ENCODE assay signal across 22 mouse cellular contexts in the genomic region with DNA sequence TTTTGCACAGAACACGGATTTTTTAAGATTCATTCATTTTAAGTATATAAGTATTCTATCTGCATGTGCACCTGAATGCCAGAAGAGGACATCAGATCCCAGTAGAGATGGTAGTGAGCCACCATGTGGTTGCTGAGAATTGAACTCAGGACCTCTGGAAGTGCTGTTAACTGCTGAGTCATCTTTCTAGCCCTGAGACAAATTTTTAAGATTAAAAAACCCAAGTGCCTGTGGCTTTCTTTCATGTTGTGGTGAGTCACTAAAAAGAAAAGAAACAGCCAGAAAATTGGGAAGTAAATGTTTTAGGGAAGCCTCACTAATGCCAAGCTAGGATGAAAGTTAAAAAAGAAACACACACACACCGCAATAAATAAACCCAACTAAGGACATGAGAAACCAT. TPM values are rescaled to one million over a fixed set of nuclear protein-coding genes. Genes with fewer than 3 reads are reported as not detected.
DNase-seq lines count a peak whose midpoint lies in the region; ATAC-seq lines count a peak whose summit lies in the region.
"Had no signal": no experiment of that assay in that cellular context is flagged by ENCODE, and none has a peak within 500 bp of the region (broad histone marks: within the 10 kb centered on the region; RNA-seq: fewer than 3 reads in every experiment).

No protein-coding gene starts in this region.

- no peak overlapping the region for H3K4me3 ChIP-seq in macrophage (ENCODE audit: inconsistent target)
- H3K4me3 ChIP-seq: heart, adult 2 months; hindbrain, embryonic 13.5 days; intestine, embryonic 15.5 days had no signal

- WGBS in macrophage (ENCODE audit: missing documents) = 40% methylated on average over 2 of the region's 2 CpGs

- DNase-seq in 416B (ENCODE audit: low read depth) = peak; percentile 33
- DNase-seq in NIH3T3 (ENCODE audit: low read depth) = peak; percentile 45
- DNase-seq in heart, adult 9 months (ENCODE audit: low spot score in 2 of 2) = no peak
- no peak for DNase-seq in left cerebral cortex, adult 18-20 months (ENCODE audit: low spot score in 2 of 2)
- no peak for DNase-seq in testis, postnatal 10 days (ENCODE audit: low spot score)
- DNase-seq: adrenal gland, adult 2 months; adrenal gland, postnatal 25 days; cerebellum, adult 18-20 months; cerebellum, adult 9-10 months; cerebellum, postnatal 14 days; forebrain, postnatal 0 days; gastrocnemius, postnatal 25 days; heart, adult 2 months; kidney, adult 18-20 months had no signal

- no peaks in the 10 kb centered on the region for H3K36me3 ChIP-seq in macrophage (ENCODE audit: inconsistent target)
- H3K36me3 ChIP-seq: hindbrain, embryonic 13.5 days; intestine, embryonic 15.5 days had no signal

- no peaks in the 10 kb centered on the region for H3K79me2 ChIP-seq in macrophage (ENCODE audit: inconsistent target)

- ATAC-seq in erythroblast, adult 5-6 weeks (replicated peaks; ENCODE audit: low FRiP score, poor library complexity, severe bottlenecking) = no peak
- ATAC-seq: CD4-positive, CD25-positive, alpha-beta regulatory T cell, adult 4 months; forebrain, embryonic 14.5 days; forebrain, postnatal 0 days; hindbrain, embryonic 16.5 days; intestine, embryonic 15.5 days had no signal

- H3K27ac ChIP-seq in macrophage = peak overlapping the region; percentile 31
- H3K27ac ChIP-seq: heart, adult 2 months; hindbrain, embryonic 13.5 days; intestine, embryonic 15.5 days had no signal

RNA-seq across cellular contexts. Expression of gene Ch25h, which starts 3.3 kb away (rescaled TPM):
- 1 to 10 TPM in 8 of 26 experiments, under 1 TPM in 6, not detected in 12; 0.45 to 4.8 (median 1.3) TPM for total RNA-seq in macrophage (2018; cell fraction: chromatin; rRNA removed)
- total RNA-seq in macrophage (2018; cell fraction: cytosol; rRNA removed) = 1 to 10 TPM in 11 of 26 experiments, under 1 TPM in 15; 0.13 to 9.9 (median 0.72) TPM
- 10 to 100 TPM in 8 of 26 experiments, 1 to 10 TPM in 13, under 1 TPM in 4, not detected in 1; 0.64 to 16.9 (median 5.9) TPM for total RNA-seq in macrophage (2018; cell fraction: nucleus; rRNA removed)
- 1.2 to 3.1 TPM in 2 of 3 replicates, not detected in the other for polyA plus RNA-seq in macrophage (2018)
- total RNA-seq in erythroblast, adult 5-6 weeks (2015; ENCODE audit: low replicate concordance) = not detected in 2 replicates
- total RNA-seq in erythroblast, adult 5-6 weeks (2017; ENCODE audit: low replicate concordance) = not detected in 2 replicates
- under 1 TPM; 0.23 to 0.44 TPM for total RNA-seq in left cerebral cortex, adult 18-20 months (2021)
- total RNA-seq: gastrocnemius, adult 8-10 months; gastrocnemius, postnatal 25 days had no signal
- polyA plus RNA-seq: CD4-positive, CD25-positive, alpha-beta regulatory T cell, adult 4 months had no signal

RNA-seq across cellular contexts. Expression of gene Lipa, which starts 55.6 kb away (rescaled TPM):
- 100 to 1,000 TPM in 15 of 26 experiments, 10 to 100 TPM in 11; 33.8 to 485 (median 111) TPM for total RNA-seq in macrophage (2018; cell fraction: chromatin; rRNA removed)
- 1,000 to 10,000 TPM in 4 of 26 experiments, 100 to 1,000 TPM in 22; 457 to 1,368 (median 726) TPM for total RNA-seq in macrophage (2018; cell fraction: cytosol; rRNA removed)
- 1,000 to 10,000 TPM in 3 of 26 experiments, 100 to 1,000 TPM in 23; 198 to 1,229 (median 648) TPM for total RNA-seq in macrophage (2018; cell fraction: nucleus; rRNA removed)
- 951 to 1,428 TPM (median 1,047 TPM) in 3 replicates for polyA plus RNA-seq in macrophage (2018)
- 50.1 and 57.7 TPM in 2 replicates for total RNA-seq in erythroblast, adult 5-6 weeks (2015; ENCODE audit: low replicate concordance)
- 25.0 and 29.7 TPM in 2 replicates for total RNA-seq in erythroblast, adult 5-6 weeks (2017; ENCODE audit: low replicate concordance)
- total RNA-seq in left cerebral cortex, adult 18-20 months (2021) = 10 to 100 TPM; 17.1 to 18.5 TPM

Comparison
In these comparisons a context has a peak if more than half of its experiments do, and no peak if none do; other contexts are left out.
1. DNase-seq: peak in 416B (single experiment) and NIH3T3 (single experiment); none in heart, adult 9 months (0 of 2), left cerebral cortex, adult 18-20 months (0 of 2) and testis, postnatal 10 days (single experiment).